In the genomic region with DNA sequence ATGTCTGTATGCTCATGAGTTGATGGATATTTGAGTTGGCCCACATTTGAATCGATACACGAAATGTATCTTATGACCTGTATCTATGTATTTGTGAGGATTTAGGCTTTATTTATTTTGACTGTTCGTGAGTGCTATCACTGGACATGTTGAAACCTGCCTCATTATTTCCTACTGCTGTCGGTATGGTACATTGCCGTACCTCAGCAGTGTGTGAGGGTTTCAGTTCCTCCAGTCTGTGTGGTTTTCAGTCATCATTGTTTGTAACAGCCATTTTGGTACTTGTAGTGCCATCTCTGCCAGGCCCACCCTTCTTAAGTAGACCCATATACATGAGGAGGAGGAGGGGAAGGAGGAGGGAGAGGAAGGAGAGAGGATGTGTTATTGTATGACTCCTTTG, we compare ENCODE assay signal across 51 mouse cellular contexts. TPM values are rescaled to one million over a fixed set of nuclear protein-coding genes. Genes with fewer than 3 reads are reported as not detected.
"Had no signal": no experiment of that assay in that cellular context is flagged by ENCODE, and none has a peak within 500 bp of the region (broad histone marks: within the 10 kb centered on the region; RNA-seq: fewer than 3 reads in every experiment).

No protein-coding gene starts in this region.

- H3K4me1 ChIP-seq: intestine, embryonic 15.5 days had no signal

- H3K27ac ChIP-seq: heart, embryonic 10.5 days; heart, embryonic 13.5 days; heart, embryonic 15.5 days; hindbrain, embryonic 10.5 days; hindbrain, embryonic 12.5 days; hindbrain, embryonic 13.5 days; hindbrain, embryonic 14.5 days; hindbrain, embryonic 15.5 days; hindbrain, postnatal 0 days; intestine, embryonic 15.5 days; kidney, embryonic 15.5 days; kidney, postnatal 0 days; layer of hippocampus, adult 2 months had no signal

- H3K36me3 ChIP-seq: heart, embryonic 10.5 days; heart, embryonic 12.5 days; heart, embryonic 13.5 days; heart, embryonic 15.5 days; hindbrain, embryonic 10.5 days; hindbrain, embryonic 12.5 days; hindbrain, embryonic 15.5 days; intestine, embryonic 15.5 days; kidney, embryonic 15.5 days had no signal

- DNase-seq: heart, postnatal 10 days; heart, postnatal 14 days; heart, postnatal 36 days; heart, postnatal 4 days; kidney, adult 11 months; kidney, adult 18-20 months; kidney, adult 2 months; kidney, adult 8-10 months; kidney, adult 9 months; kidney, postnatal 10 days; kidney, postnatal 14 days; kidney, postnatal 25 days; kidney, postnatal 36 days; kidney, postnatal 4 days; layer of hippocampus, adult 9-11 months; layer of hippocampus, postnatal 36 days had no signal

- H3K27me3 ChIP-seq: hindbrain, embryonic 13.5 days; hindbrain, embryonic 15.5 days had no signal

- H3K9me3 ChIP-seq: heart, embryonic 10.5 days; heart, embryonic 12.5 days; heart, embryonic 13.5 days; heart, embryonic 15.5 days; hindbrain, embryonic 10.5 days; hindbrain, embryonic 12.5 days; hindbrain, embryonic 13.5 days; hindbrain, embryonic 15.5 days; intestine, embryonic 15.5 days; kidney, embryonic 15.5 days had no signal

- H3K4me3 ChIP-seq: heart, embryonic 10.5 days; heart, embryonic 12.5 days; heart, embryonic 13.5 days; heart, embryonic 15.5 days; hindbrain, embryonic 10.5 days; hindbrain, embryonic 12.5 days; hindbrain, embryonic 13.5 days; hindbrain, embryonic 15.5 days; intestine, embryonic 15.5 days; kidney, embryonic 15.5 days; layer of hippocampus, adult 2 months had no signal

- H3K4me2 ChIP-seq: heart, embryonic 11.5 days; heart, embryonic 12.5 days; heart, embryonic 13.5 days; heart, embryonic 15.5 days; hindbrain, embryonic 12.5 days; hindbrain, embryonic 13.5 days; hindbrain, embryonic 14.5 days; hindbrain, embryonic 15.5 days; intestine, embryonic 15.5 days; kidney, embryonic 15.5 days had no signal

- H3K9ac ChIP-seq: heart, embryonic 12.5 days; heart, embryonic 13.5 days; heart, embryonic 15.5 days; hindbrain, embryonic 12.5 days; hindbrain, embryonic 13.5 days; hindbrain, embryonic 14.5 days; hindbrain, embryonic 15.5 days; intestine, embryonic 15.5 days; kidney, embryonic 15.5 days had no signal

RNA-seq across cellular contexts. Expression of a gene that starts 4.7 kb away (rescaled TPM):
- total RNA-seq: heart, postnatal 10 days; heart, postnatal 14 days; heart, postnatal 25 days; heart, postnatal 36 days; heart, postnatal 4 days; hematopoietic stem cell, adult 5-6 weeks had no signal
- polyA plus RNA-seq: heart, postnatal 0 days had no signal

RNA-seq across cellular contexts. Expression of a gene that starts 46.1 kb away (rescaled TPM):
- total RNA-seq: heart, postnatal 10 days; heart, postnatal 14 days; heart, postnatal 25 days; heart, postnatal 36 days; heart, postnatal 4 days; hematopoietic stem cell, adult 5-6 weeks; hindbrain, postnatal 0 days; layer of hippocampus, adult 18-20 months; layer of hippocampus, adult 2 months; layer of hippocampus, adult 8-10 months; layer of hippocampus, postnatal 10 days; layer of hippocampus, postnatal 14 days; layer of hippocampus, postnatal 25 days; layer of hippocampus, postnatal 36 days; left cerebral cortex, adult 18-20 months had no signal
- polyA plus RNA-seq: heart, embryonic 10.5 days; heart, embryonic 11.5 days; heart, embryonic 12.5 days; heart, embryonic 13.5 days; heart, embryonic 14.5 days; heart, embryonic 15.5 days; heart, embryonic 16.5 days; heart, postnatal 0 days; hindbrain, embryonic 10.5 days; hindbrain, embryonic 11.5 days; hindbrain, embryonic 12.5 days; hindbrain, embryonic 13.5 days; hindbrain, embryonic 14.5 days; hindbrain, embryonic 15.5 days; hindbrain, embryonic 16.5 days; hindbrain, postnatal 0 days; inflammation-experienced regulatory T-cells, adult 6 months; intestine, embryonic 14.5 days; intestine, embryonic 15.5 days; intestine, embryonic 16.5 days; intestine, postnatal 0 days; kidney, adult 2 months; kidney, embryonic 14.5 days; kidney, embryonic 15.5 days; kidney, embryonic 16.5 days; kidney, postnatal 0 days; large intestine, adult 2 months had no signal
